Mouse (Mus musculus) stomach, postnatal 0 days (tissue): Measurements from ENCODE around the gene Sash1.

ENCODE experiments used
- CTCF ChIP-seq: IDR thresholded peaks from 2 replicates; pipeline ENCODE4 v1.5.1; 2016; ENCODE audit warnings: antibody characterized with exemption, low read depth, mild to moderate bottlenecking, moderate library complexity
- EP300 ChIP-seq: optimal IDR thresholded peaks from 2 replicates; pipeline ENCODE3; 2016; ENCODE audit warnings: antibody characterized with exemption

- TF ChIP-seq CTCF (no peak), EP300 (no peak)
Measured at GRCm38 (mm10) chr10:8811261-8812039, 74.4 kb downstream of the Sash1 start.
